Mouse (Mus musculus) induced T-regulatory cell, adult 2 months (primary cell): ENCODE measurements around the gene Il25.
"Not testable (repeated sequence)": the region's sequence is repeated elsewhere in the genome, so short reads cannot be mapped to it uniquely, and the experiment has no call there.

Experiments
- DNase-seq: peaks from one replicate; pipeline ENCODE4 v3.0.0-alpha.2; 2012; ENCODE audit warnings: low read depth

Gene Il25

GRCm38 (mm10) chr14:54953664-54954206 lies 21.2 kb downstream of the Il25 start:
- DNase-seq = no peak

GRCm38 (mm10) chr14:54954474-54954873 lies 22.0 kb downstream of the Il25 start:
- no peak for DNase-seq

GRCm38 (mm10) chr14:54955481-54955880 lies 23.0 kb downstream of the Il25 start:
- DNase-seq = no peak

- no peak for DNase-seq
These were observed 24.0 kb downstream of the Il25 start for GRCm38 (mm10) chr14:54956533-54956932.

GRCm38 (mm10) chr14:54958503-54958902 lies 26.0 kb downstream of the Il25 start:
- no peak for DNase-seq

- no peak for DNase-seq
These were observed 26.7 kb downstream of the Il25 start for GRCm38 (mm10) chr14:54959197-54959596.

- not testable (repeated sequence) for DNase-seq
These were observed 27.5 kb downstream of the Il25 start for GRCm38 (mm10) chr14:54959853-54960613.

- DNase-seq = peak; percentile 7
These were observed 28.3 kb downstream of the Il25 start for GRCm38 (mm10) chr14:54960769-54961168.

- DNase-seq = no peak
These were observed 29.0 kb downstream of the Il25 start for GRCm38 (mm10) chr14:54961487-54961886.

GRCm38 (mm10) chr14:54962714-54963113 lies 30.2 kb downstream of the Il25 start:
- DNase-seq = no peak

- no peak for DNase-seq
These were observed 31.2 kb downstream of the Il25 start for GRCm38 (mm10) chr14:54963727-54964126.

- DNase-seq = no peak
These were observed 32.5 kb downstream of the Il25 start for GRCm38 (mm10) chr14:54965044-54965443.

GRCm38 (mm10) chr14:54965631-54966030 lies 33.1 kb downstream of the Il25 start:
- no peak for DNase-seq

GRCm38 (mm10) chr14:54966320-54966977 lies 34.0 kb downstream of the Il25 start, which contains the start of gene Myh6:
Myh6 (minus strand) TSS chr14:54966927.
- DNase-seq = no peak

- no peak for DNase-seq
These were observed 35.4 kb downstream of the Il25 start for GRCm38 (mm10) chr14:54967874-54968273.

GRCm38 (mm10) chr14:54968344-54968743 lies 35.8 kb downstream of the Il25 start:
- no peak for DNase-seq

- not testable (repeated sequence) for DNase-seq
These were observed 40.3 kb downstream of the Il25 start for GRCm38 (mm10) chr14:54972786-54973185.

- no peak for DNase-seq
These were observed 41.7 kb downstream of the Il25 start for GRCm38 (mm10) chr14:54974068-54974791.

- DNase-seq = no peak
These were observed 44.1 kb downstream of the Il25 start, which contains the start of gene Gm17428 for GRCm38 (mm10) chr14:54976633-54977032. Gm17428 (plus strand) TSS chr14:54976933.

GRCm38 (mm10) chr14:54978664-54979063 lies 46.2 kb downstream of the Il25 start:
- no peak for DNase-seq

- DNase-seq = no peak
These were observed 49.4 kb downstream of the Il25 start for GRCm38 (mm10) chr14:54981934-54982333.
